Mouse (Mus musculus): ENCODE data around the gene Naip6.
"Not testable (repeated sequence)": the region's sequence is repeated elsewhere in the genome, so short reads cannot be mapped to it uniquely, and the experiment has no call there.

DNA sequence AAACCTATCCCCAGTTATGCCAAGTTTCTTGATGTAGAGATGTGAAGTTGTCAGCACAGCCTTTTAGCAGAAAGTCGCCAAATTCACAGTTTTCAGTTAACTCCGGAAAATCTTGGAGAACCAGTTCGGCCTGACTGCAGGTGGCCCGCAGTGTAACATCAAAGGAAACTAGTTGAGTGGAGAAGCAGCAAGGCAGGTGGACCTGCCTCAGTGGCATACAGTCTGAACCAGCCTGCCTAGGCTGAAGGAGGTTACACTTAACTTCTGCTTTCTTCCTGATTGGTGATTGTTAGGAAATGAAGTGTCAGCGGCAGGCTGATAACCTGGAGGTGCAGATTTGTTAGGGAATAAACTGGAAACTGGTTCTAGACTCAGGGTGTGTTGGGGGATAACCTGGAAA is 14.3 kb upstream of the Naip6 start:
- not testable (repeated sequence) for TF ChIP-seq CTCF (IDR thresholded peaks at IDR 0.05; ENCODE audit: borderline replicate concordance, insufficient read depth, low read length); POLR2A (IDR thresholded peaks at IDR 0.05; ENCODE audit: low read depth, low read length)

Data from embryonic fibroblast, embryonic 13.5 days (primary cell).